Mouse (Mus musculus): ENCODE results near the gene Stam2. TPM values are rescaled to one million over a fixed set of nuclear protein-coding genes. Genes with fewer than 3 reads are reported as not detected.

The Stam2 gene
- 10 to 100 TPM; 16.8 to 18.1 TPM for total RNA-seq (2021)
- long read RNA-seq, experiment 1, full-length matches to known transcripts: 6 of 12 reads
- long read RNA-seq, experiment 1, partial matches to known transcripts: 1 of 12 reads
- long read RNA-seq, experiment 1, other reads (novel, unspliced or antisense): 5 of 12 reads
- long read RNA-seq, experiment 2, full-length matches to known transcripts: 5 of 5 reads
- long read RNA-seq, experiment 2, partial matches to known transcripts: 0 of 5 reads
- long read RNA-seq, experiment 2, other reads (novel, unspliced or antisense): 0 of 5 reads

- DNase-seq: peak; percentile 92 to 97
Observed at GRCm38 (mm10) chr2:52742256-52743158, at the start of gene Stam2. Gene Stam2 (minus strand): TSS chr2:52742281.

GRCm38 (mm10) chr2:52785106-52785721 is 43.1 kb upstream of the Stam2 start:
- peak; percentile 28 to 35 for DNase-seq

GRCm38 (mm10) chr2:52779987-52780386 is 37.9 kb upstream of the Stam2 start:
- DNase-seq: no peak

- DNase-seq: peak; percentile 61 to 79
Observed at GRCm38 (mm10) chr2:52779381-52779780, 37.3 kb upstream of the Stam2 start.

- DNase-seq: no peak
Observed at GRCm38 (mm10) chr2:52777839-52778238, 35.8 kb upstream of the Stam2 start.

GRCm38 (mm10) chr2:52774373-52774772 is 32.3 kb upstream of the Stam2 start:
- no peak for DNase-seq

- DNase-seq: no peak
Observed at GRCm38 (mm10) chr2:52772774-52773393, 30.8 kb upstream of the Stam2 start.

- no peak for DNase-seq
Observed at GRCm38 (mm10) chr2:52765130-52765529, 23.0 kb upstream of the Stam2 start.

- DNase-seq: no peak
Observed at GRCm38 (mm10) chr2:52763891-52764290, 21.8 kb upstream of the Stam2 start.

GRCm38 (mm10) chr2:52763040-52763736 is 21.1 kb upstream of the Stam2 start:
- DNase-seq: peak; percentile 66 to 89

- no peak for DNase-seq
Observed at GRCm38 (mm10) chr2:52762529-52762928, 20.4 kb upstream of the Stam2 start.

- peak; percentile 22 to 69 for DNase-seq
Observed at GRCm38 (mm10) chr2:52758627-52759026, 16.5 kb upstream of the Stam2 start.

GRCm38 (mm10) chr2:52756691-52757090 is 14.6 kb upstream of the Stam2 start:
- DNase-seq: peak in 1 of 2 experiments; percentile 56

- no peak for DNase-seq
Observed at GRCm38 (mm10) chr2:52753573-52754317, 11.7 kb upstream of the Stam2 start.

GRCm38 (mm10) chr2:52744099-52744498 is 2.0 kb upstream of the Stam2 start:
- DNase-seq: no peak

GRCm38 (mm10) chr2:52741681-52742255 is 313 bp downstream of the Stam2 start:
- DNase-seq: peak in 1 of 2 experiments; percentile 84

GRCm38 (mm10) chr2:52740596-52740995 is 1.5 kb downstream of the Stam2 start:
- DNase-seq: no peak

- no peak for DNase-seq
Observed at GRCm38 (mm10) chr2:52734504-52734903, 7.6 kb downstream of the Stam2 start.

- DNase-seq: no peak
Observed at GRCm38 (mm10) chr2:52733659-52734058, 8.4 kb downstream of the Stam2 start.

GRCm38 (mm10) chr2:52732611-52733010 is 9.5 kb downstream of the Stam2 start:
- DNase-seq: no peak

- DNase-seq: no peak
Observed at GRCm38 (mm10) chr2:52732001-52732400, 10.1 kb downstream of the Stam2 start.
